Mouse (Mus musculus) spleen, adult 2 months (tissue): ENCODE measurements around the gene Galnt14. TPM values are rescaled to one million over a fixed set of nuclear protein-coding genes. Genes with fewer than 3 reads are reported as not detected.

Experiments
- DNase-seq, 2 experiments: peaks; one replicate each; pipeline versions ENCODE4 v3.0.0 to v3.0.0-alpha.2; 2012 to 2021; ENCODE audit warnings: low spot score in 2 of 2, low read depth in 1 of 2
- H3K27ac ChIP-seq: fragments of 200-500 bp; 2 replicates; pipeline ENCODE4 v1.5.1; 2012; ENCODE audit warnings: low read length, inconsistent platforms; ENCODE audit not compliant: insufficient read depth
- H3K27me3 ChIP-seq: fragments of 200-500 bp; 2 replicates; pipeline ENCODE4 v1.6.1; 2012; ENCODE audit warnings: mild to moderate bottlenecking, moderate library complexity, low read length, inconsistent platforms; ENCODE audit not compliant: control insufficient read depth, insufficient read depth
- H3K36me3 ChIP-seq: fragments of 200-500 bp; 2 replicates; pipeline ENCODE4 v1.6.1; 2012; ENCODE audit warnings: mild to moderate bottlenecking, low read length, inconsistent platforms; ENCODE audit not compliant: control insufficient read depth, insufficient read depth
- H3K4me1 ChIP-seq: fragments of 200-500 bp; 2 replicates; pipeline ENCODE4 v1.6.1; 2011; ENCODE audit warnings: inconsistent platforms; ENCODE audit not compliant: control insufficient read depth, insufficient read depth, insufficient read length
- H3K4me3 ChIP-seq: fragments of 200-500 bp; 2 replicates; pipeline ENCODE4 v1.5.1; 2011; ENCODE audit warnings: mild to moderate bottlenecking, inconsistent platforms; ENCODE audit not compliant: insufficient read depth, insufficient read length; ENCODE audit errors: extremely low read depth
- CTCF ChIP-seq: fragments of 200-500 bp; IDR thresholded peaks from 2 replicates; pipeline ENCODE4 v1.5.1; 2011; ENCODE audit warnings: mild to moderate bottlenecking, inconsistent platforms; ENCODE audit not compliant: insufficient read depth, insufficient read length, insufficient replicate concordance; ENCODE audit errors: extremely low read depth
- POLR2A ChIP-seq: fragments of 200-500 bp; IDR thresholded peaks from 2 replicates; pipeline ENCODE4 v1.6.1; 2011; ENCODE audit warnings: low read depth, low read length, inconsistent platforms
- WGBS: fragments of 180-500 bp; shearing (Covaris S2); methylation state at CpG from one replicate; pipeline ENCODE4 v1.1.7; 2018; 5-methylcytosine and 5-hydroxymethylcytosine counted together
- polyA plus RNA-seq: library from polyadenylated mRNA; depleted of rRNA; stranded (reverse); fragments of >200 nt; gene quantifications from 2 replicates; pipeline ENCODE4 v1.2.3, GENCODE M21; 2012

Galnt14 gene
- polyA plus RNA-seq, 1 experiment, result 0.60 TPM

DNA sequence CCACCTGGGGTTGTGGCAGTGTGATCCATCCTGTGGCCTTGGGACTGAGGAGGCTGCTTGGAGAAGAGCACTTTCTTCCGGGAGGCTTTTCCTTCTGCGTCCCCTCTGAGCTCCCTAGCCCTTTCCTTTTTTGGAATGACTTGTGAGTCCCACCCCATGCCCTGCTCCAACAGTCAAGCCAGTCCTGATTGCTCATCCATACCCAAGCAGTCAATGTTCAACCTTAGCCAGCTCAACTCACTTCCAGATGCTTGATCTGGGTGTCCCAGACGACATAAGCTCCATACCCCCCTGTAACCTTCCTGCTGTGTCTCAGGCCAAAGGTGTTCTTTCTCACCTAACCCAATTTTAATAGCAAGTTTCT is 70.2 kb downstream of the Galnt14 start:
- no peaks in the 10 kb centered on the region for H3K27me3 ChIP-seq
- H3K4me1 ChIP-seq, result no peaks in the 10 kb centered on the region
- 82% methylated on average over 3 of the region's 3 CpGs for WGBS
- no peak overlapping the region for H3K4me3 ChIP-seq
- DNase-seq, result no peak
- no peak for TF ChIP-seq POLR2A
- TF ChIP-seq CTCF, result no peak
- no peak overlapping the region for H3K27ac ChIP-seq
- H3K36me3 ChIP-seq, result no peaks in the 10 kb centered on the region

- DNase-seq, result no peak
- Histone ChIP-seq H3K36me3 (no peaks in the 10 kb centered on the region), H3K27ac (no peak overlapping the region), H3K4me3 (no peak overlapping the region), H3K27me3 (no peaks in the 10 kb centered on the region), H3K4me1 (no peaks in the 10 kb centered on the region)
- 72% methylated on average over 6 of the region's 6 CpGs for WGBS
- TF ChIP-seq POLR2A, result no peak
- TF ChIP-seq CTCF, result no peak
Observed at GRCm38 (mm10) chr17:73639401-73640116, 70.7 kb downstream of the Galnt14 start.

DNA sequence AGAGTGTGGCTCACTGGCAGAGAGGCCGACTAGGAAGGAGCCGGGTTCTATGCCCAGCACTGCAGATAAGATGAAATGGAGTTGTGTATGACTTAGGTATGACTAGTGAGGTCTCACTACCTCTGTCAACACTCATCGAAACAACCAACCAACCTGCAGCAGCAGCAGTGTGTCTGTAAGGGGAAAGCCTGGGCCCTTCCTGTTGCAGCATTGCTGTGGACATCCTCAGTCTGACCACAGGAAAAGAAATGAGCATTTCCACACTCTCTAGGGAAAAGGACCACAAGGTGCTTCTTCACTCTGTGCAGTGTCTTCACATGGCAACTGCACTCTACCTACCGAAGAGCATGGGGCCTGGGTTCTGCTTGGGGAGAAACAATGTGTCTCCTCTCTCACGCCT is 73.3 kb downstream of the Galnt14 start:
- WGBS, result 90% methylated on average over 5 of the region's 5 CpGs
- no peak for DNase-seq
- Histone ChIP-seq H3K27ac (no peak overlapping the region), H3K36me3 (no peaks in the 10 kb centered on the region), H3K27me3 (no peaks in the 10 kb centered on the region), H3K4me3 (no peak overlapping the region), H3K4me1 (no peaks in the 10 kb centered on the region)
- no peak for TF ChIP-seq POLR2A
- no peak for TF ChIP-seq CTCF

DNA sequence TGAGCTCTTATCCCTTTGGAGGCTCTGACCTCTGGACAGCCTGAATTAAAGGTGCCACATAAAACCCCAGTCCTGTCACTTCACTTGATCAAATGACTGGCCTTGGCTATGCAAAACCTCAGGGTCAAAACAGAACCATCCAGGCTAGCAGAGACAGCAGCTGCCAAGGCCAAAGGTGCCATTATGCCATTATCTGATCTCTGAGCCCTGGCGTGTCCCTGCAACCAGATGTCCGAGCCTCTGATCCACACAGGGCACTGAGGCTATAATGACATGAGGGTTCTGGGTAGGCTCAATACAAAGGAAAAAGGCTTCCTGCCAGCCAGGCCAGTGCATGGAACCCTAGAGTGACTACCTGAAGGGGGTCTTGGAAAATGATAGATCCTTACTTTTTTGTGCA is 75.4 kb downstream of the Galnt14 start:
- Histone ChIP-seq H3K4me1 (no peaks in the 10 kb centered on the region), H3K27ac (no peak overlapping the region), H3K4me3 (no peak overlapping the region), H3K36me3 (no peaks in the 10 kb centered on the region), H3K27me3 (no peaks in the 10 kb centered on the region)
- DNase-seq, result no peak
- 96% methylated on average over 2 of the region's 2 CpGs for WGBS
- TF ChIP-seq POLR2A, result no peak
- no peak for TF ChIP-seq CTCF

DNA sequence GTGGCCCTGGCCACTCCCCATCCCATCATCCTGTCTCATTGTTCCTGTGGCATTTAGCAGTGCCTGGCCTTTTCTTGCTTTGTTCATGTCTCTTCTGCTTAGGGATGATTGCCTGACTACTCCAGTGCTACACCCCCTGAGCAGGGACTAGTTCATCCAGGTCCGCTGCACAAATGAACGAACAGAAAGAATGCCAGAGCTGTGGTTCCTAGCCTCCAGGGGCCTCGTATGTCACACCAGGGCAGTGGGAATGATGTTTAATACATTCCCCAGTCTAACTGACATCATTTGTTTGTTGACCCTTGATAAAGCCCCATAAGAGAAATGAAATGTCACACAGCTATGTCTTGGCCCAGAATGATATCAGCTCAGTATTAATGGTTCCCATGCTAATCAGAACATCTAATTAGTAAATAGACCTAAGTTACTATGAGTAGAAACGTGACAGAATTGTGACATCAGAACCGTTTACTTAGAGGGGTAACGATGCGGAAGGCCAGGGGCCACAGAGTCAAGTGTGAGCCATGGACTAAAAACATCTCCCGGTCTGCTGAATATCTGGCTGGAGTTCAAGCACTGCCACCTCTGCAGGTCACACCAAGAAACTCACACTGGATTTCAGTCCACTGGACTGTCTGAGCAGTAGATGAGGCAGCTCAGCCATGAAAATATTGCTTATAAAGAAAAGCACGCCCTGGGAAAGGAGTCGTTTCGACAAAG is 76.1 kb downstream of the Galnt14 start:
- Histone ChIP-seq H3K4me3 (no peak overlapping the region), H3K27ac (no peak overlapping the region), H3K36me3 (no peaks in the 10 kb centered on the region), H3K4me1 (no peaks in the 10 kb centered on the region), H3K27me3 (no peaks in the 10 kb centered on the region)
- DNase-seq, result no peak
- 89% methylated on average over 11 of the region's 11 CpGs for WGBS
- TF ChIP-seq CTCF (no peak), POLR2A (no peak)

GRCm38 (mm10) chr17:73628263-73628914 is 81.9 kb downstream of the Galnt14 start:
- H3K4me1 ChIP-seq, result no peaks in the 10 kb centered on the region
- H3K36me3 ChIP-seq, result no peaks in the 10 kb centered on the region
- DNase-seq, result no peak
- no peak overlapping the region for H3K4me3 ChIP-seq
- H3K27ac ChIP-seq, result no peak overlapping the region
- WGBS, result 85% methylated on average over 14 of the region's 14 CpGs
- TF ChIP-seq CTCF (no peak), POLR2A (no peak)
- H3K27me3 ChIP-seq, result no peaks in the 10 kb centered on the region
